Mouse (Mus musculus) heart, embryonic 14.5 days (tissue): ENCODE measurements around the gene Fggy. TPM values are rescaled to one million over a fixed set of nuclear protein-coding genes. Genes with fewer than 3 reads are reported as not detected.

Source experiments
- ATAC-seq: fragments of 200-750 bp; cut with Nextera tagmentation; 2 replicates; pipeline ENCODE4 v1.8.0; 2017; ENCODE audit warnings: low read depth, moderate TSS enrichment; ENCODE audit not compliant: insufficient number of reproducible peaks, insufficient read depth, low FRiP score
- H3K27ac ChIP-seq, 2 experiments: fragments of 200-500 bp in 1 of 2; fragments of 300-500 bp in 1 of 2; sonication (generic) in 1 of 2; replicated peaks in 1 of 2; 2 replicates each; pipeline ENCODE4 v1.5.1; 2012 to 2014; ENCODE audit warnings: low read depth in 2 of 2, low read length in 2 of 2, control low read depth in 1 of 2, mild to moderate bottlenecking in 1 of 2, mixed read lengths in 1 of 2; ENCODE audit not compliant: control insufficient read depth in 1 of 2, insufficient read depth in 1 of 2
- H3K27me3 ChIP-seq: fragments of 300-500 bp; sonication (generic); 2 replicates; pipeline ENCODE4 v1.6.1; 2014; ENCODE audit warnings: mild to moderate bottlenecking, low read length, control low read depth; ENCODE audit not compliant: control insufficient read depth, insufficient read depth
- H3K36me3 ChIP-seq: fragments of 300-500 bp; sonication (generic); 2 replicates; pipeline ENCODE4 v1.6.1; 2014; ENCODE audit warnings: mild to moderate bottlenecking, control low read depth, low read length, mixed read lengths; ENCODE audit not compliant: control insufficient read depth, insufficient read depth
- H3K4me1 ChIP-seq, 2 experiments: fragments of 200-500 bp in 1 of 2; fragments of 300-500 bp in 1 of 2; sonication (generic) in 1 of 2; 2 replicates each; pipeline ENCODE4 v1.6.1; 2012 to 2014; ENCODE audit warnings: low read length in 2 of 2, control low read depth in 1 of 2, mixed read lengths in 1 of 2; ENCODE audit not compliant: control insufficient read depth in 2 of 2, insufficient read depth in 2 of 2
- H3K4me2 ChIP-seq: fragments of 300-500 bp; sonication (generic); 2 replicates; pipeline ENCODE4 v1.6.1; 2014; ENCODE audit warnings: mild to moderate bottlenecking, low read length
- H3K4me3 ChIP-seq, 2 experiments: fragments of 200-500 bp in 1 of 2; fragments of 300-500 bp in 1 of 2; sonication (generic) in 1 of 2; 2 replicates each; pipeline ENCODE4 v1.5.1; 2012 to 2014; ENCODE audit warnings: low read length in 2 of 2, mild to moderate bottlenecking in 2 of 2, control low read depth in 1 of 2, low read depth in 1 of 2, moderate library complexity in 1 of 2; ENCODE audit not compliant: control insufficient read depth in 1 of 2, insufficient read depth in 1 of 2
- H3K9ac ChIP-seq: fragments of 300-500 bp; sonication (generic); 2 replicates; pipeline ENCODE4 v1.6.1; 2014; ENCODE audit warnings: mild to moderate bottlenecking, low read length
- H3K9me3 ChIP-seq: fragments of 300-500 bp; sonication (generic); 2 replicates; pipeline ENCODE4 v1.6.1; 2016; ENCODE audit warnings: low read length, control low read depth; ENCODE audit not compliant: control insufficient read depth
- WGBS: fragments of 180-500 bp; shearing (Covaris S2); extraction: QIAGEN DNeasy Blood & Tissue Kit; methylation state at CpG from one replicate; pipeline ENCODE4 v1.1.7; 2014; 5-methylcytosine and 5-hydroxymethylcytosine counted together
- polyA plus RNA-seq: library from polyadenylated mRNA; unstranded; fragments of >200 nt; fragmentation: Nextera tagmentation; extraction: Ambion mirVana; gene quantifications from 2 replicates; pipeline ENCODE4 v1.2.1, GENCODE M21; 2014

Fggy gene
- polyA plus RNA-seq, 1 experiment from 2014 or later: 4.4 TPM

DNA sequence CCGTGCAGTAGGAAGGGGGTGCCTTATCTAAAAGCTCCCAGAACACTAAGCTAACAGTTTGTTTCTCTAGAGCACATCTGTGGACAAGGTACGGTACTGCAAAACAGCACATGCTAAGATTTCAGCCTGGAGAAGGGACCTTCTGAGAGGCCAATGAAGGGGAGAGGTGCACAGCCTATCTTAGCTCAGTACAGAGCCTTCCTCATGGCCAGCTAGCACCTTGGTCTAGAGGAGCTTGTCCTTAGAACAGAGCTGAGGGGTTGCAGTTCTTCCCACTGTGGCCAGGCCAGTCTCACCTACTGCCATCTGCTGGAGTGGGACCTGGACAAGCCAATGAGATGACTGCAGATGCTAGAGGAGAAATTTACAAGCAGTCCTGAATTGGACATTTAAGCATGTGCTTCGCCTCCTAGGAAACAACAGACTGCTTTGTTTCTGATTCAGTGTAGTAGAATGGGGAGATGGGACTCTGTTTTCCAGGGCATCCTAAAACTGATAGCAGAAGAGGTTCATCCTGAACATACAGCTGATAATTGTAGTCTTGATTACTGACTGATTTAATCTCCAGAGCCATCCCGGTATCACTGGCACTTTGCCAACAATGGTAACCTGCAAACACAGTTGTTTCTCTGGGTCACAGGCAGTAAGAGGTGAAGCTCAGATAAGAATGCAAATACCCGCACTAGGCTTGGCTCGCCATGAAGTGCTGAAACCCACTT, 305.6 kb downstream of the Fggy start:
- no peak for ATAC-seq
- no peaks in the 10 kb centered on the region for H3K9me3 ChIP-seq
- no peak overlapping the region for H3K4me3 ChIP-seq
- 28% methylated on average over 6 of the region's 6 CpGs for WGBS
- peaks cover 6 to 13% of the 10 kb centered on the region in 2 experiments for H3K4me1 ChIP-seq
- no peak overlapping the region for H3K4me2 ChIP-seq
- H3K27me3 ChIP-seq: no peaks in the 10 kb centered on the region
- no peak overlapping the region for H3K9ac ChIP-seq
- no peaks in the 10 kb centered on the region for H3K36me3 ChIP-seq
- H3K27ac ChIP-seq: no peak overlapping the region

DNA sequence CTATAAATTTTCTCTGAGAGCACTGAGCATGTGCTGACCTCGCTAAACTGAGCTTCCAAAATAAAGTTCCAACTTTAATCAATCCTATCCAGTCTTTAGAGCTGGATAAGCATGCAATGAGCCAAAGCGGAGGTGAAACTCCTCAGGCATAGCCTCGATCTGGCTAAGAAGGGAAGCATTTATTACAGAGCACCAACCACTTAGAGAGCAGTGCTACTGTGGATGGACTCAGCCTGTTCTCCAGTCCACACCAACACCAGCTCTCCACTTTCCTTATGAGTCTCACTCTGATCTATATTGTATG, 306.1 kb downstream of the Fggy start:
- H3K4me3 ChIP-seq: no peak overlapping the region
- H3K27me3 ChIP-seq: no peaks in the 10 kb centered on the region
- H3K4me1 ChIP-seq: peaks cover 6 to 13% of the 10 kb centered on the region in 2 experiments
- no peak overlapping the region for H3K27ac ChIP-seq
- no peak overlapping the region for H3K9ac ChIP-seq
- no peak for ATAC-seq
- no peaks in the 10 kb centered on the region for H3K9me3 ChIP-seq
- H3K36me3 ChIP-seq: no peaks in the 10 kb centered on the region
- WGBS: 47% methylated on average over 3 of the region's 3 CpGs
- H3K4me2 ChIP-seq: no peak overlapping the region

DNA sequence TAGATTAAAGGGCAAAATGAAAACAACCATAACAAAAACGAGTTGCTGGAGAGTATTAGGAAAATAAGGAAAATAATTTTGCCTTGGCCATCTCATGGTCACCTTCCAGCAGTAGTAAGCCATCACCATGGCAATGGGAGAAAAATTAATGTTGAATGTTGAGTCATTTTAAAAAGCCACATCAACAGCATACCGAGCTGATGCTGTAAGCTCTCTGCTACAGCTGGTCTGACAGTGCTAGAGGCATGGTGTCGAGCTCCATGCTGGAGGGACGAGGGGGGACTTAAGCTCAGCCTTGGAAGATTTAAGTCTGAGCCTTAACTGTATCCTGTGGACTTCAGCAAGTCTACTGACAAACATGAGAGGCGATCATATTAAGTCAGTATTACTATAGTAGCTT, 307.9 kb downstream of the Fggy start:
- H3K4me3 ChIP-seq: no peak overlapping the region
- H3K4me1 ChIP-seq: peaks cover 6 to 13% of the 10 kb centered on the region in 2 experiments
- 74% methylated on average over 5 of the region's 5 CpGs for WGBS
- no peaks in the 10 kb centered on the region for H3K27me3 ChIP-seq
- no peak overlapping the region for H3K9ac ChIP-seq
- H3K9me3 ChIP-seq: no peaks in the 10 kb centered on the region
- H3K4me2 ChIP-seq: no peak overlapping the region
- ATAC-seq: no peak
- H3K36me3 ChIP-seq: no peaks in the 10 kb centered on the region
- no peak overlapping the region for H3K27ac ChIP-seq

DNA sequence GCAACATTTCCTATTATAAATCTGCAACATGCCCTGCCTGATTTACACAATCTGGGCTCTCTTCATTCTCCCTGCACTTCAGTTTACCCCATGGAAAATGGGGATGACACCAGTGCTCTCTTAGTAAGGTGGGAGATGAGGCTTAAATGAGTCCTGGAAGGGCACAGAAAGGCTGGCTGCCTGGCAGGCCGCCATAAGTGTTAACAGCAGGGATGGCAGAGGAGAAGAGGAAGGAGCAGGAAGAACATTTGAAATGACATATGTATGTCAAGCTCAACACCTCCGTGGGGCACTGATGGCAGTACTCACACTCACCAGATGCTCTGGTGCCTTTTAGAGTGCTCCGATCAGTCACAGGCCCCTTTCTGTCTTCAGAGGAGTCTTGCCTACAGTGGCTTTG, 308.6 kb downstream of the Fggy start:
- Histone ChIP-seq H3K9ac (no peak overlapping the region), H3K27ac (no peak overlapping the region), H3K36me3 (no peaks in the 10 kb centered on the region), H3K4me2 (no peak overlapping the region), H3K4me1 (peaks cover 6 to 13% of the 10 kb centered on the region in 2 experiments), H3K27me3 (no peaks in the 10 kb centered on the region), H3K9me3 (no peaks in the 10 kb centered on the region), H3K4me3 (no peak overlapping the region)
- ATAC-seq: no peak
- WGBS: 71% methylated on average over 3 of the region's 3 CpGs

DNA sequence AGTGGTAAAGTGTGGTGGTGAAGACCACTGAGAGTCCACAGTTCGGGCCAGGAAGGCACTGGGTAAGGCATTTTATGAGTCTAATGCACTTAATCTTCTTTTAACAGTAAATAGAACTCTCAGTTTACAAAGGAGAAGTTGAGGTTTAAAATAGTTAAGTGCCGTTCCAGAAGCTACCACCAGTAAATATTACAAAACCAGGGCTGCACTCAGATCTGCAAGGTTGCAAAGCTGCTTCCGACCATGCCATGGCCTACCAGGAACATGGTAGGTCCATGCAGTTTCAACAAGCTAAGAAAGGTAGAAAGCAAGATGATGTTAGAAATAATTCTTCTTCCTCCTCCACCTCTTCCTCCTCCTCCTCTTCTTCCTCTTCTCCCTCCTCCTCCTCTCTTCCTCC, 309.8 kb downstream of the Fggy start:
- H3K36me3 ChIP-seq: no peaks in the 10 kb centered on the region
- no peak overlapping the region for H3K27ac ChIP-seq
- 86% methylated on average over 3 of the region's 3 CpGs for WGBS
- H3K27me3 ChIP-seq: no peaks in the 10 kb centered on the region
- no peak overlapping the region for H3K4me3 ChIP-seq
- no peak for ATAC-seq
- H3K4me1 ChIP-seq: peaks cover 6 to 7% of the 10 kb centered on the region in 2 experiments
- no peak overlapping the region for H3K9ac ChIP-seq
- no peaks in the 10 kb centered on the region for H3K9me3 ChIP-seq
- H3K4me2 ChIP-seq: no peak overlapping the region

DNA sequence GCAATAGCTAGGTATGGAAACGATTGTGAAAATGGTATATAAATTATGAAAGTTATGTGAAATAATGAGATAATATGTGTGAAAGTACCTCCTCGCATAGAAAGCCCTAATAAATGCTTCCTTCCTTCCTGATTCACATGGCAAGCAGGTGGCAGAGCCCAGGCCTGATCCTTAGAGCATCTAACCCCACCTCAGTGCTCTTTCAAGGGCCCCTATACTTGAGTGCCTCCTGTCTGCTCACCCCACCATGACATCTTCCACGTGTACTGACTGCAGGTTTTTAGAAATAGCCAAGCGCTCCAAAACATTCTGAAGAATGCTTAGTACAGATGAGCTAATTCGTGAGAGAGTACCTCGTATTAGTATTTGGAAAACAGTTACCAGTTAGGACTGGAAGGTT, 311.0 kb downstream of the Fggy start:
- no peaks in the 10 kb centered on the region for H3K27me3 ChIP-seq
- no peak overlapping the region for H3K9ac ChIP-seq
- H3K4me1 ChIP-seq: peaks cover 0 to 4% of the 10 kb centered on the region in 2 experiments; a peak in 2 of 4 replicates
- H3K9me3 ChIP-seq: no peaks in the 10 kb centered on the region
- no peak overlapping the region for H3K4me2 ChIP-seq
- H3K27ac ChIP-seq: no peak overlapping the region
- ATAC-seq: no peak
- 67% methylated on average over 6 of the region's 6 CpGs for WGBS
- no peak overlapping the region for H3K4me3 ChIP-seq
- H3K36me3 ChIP-seq: no peaks in the 10 kb centered on the region

DNA sequence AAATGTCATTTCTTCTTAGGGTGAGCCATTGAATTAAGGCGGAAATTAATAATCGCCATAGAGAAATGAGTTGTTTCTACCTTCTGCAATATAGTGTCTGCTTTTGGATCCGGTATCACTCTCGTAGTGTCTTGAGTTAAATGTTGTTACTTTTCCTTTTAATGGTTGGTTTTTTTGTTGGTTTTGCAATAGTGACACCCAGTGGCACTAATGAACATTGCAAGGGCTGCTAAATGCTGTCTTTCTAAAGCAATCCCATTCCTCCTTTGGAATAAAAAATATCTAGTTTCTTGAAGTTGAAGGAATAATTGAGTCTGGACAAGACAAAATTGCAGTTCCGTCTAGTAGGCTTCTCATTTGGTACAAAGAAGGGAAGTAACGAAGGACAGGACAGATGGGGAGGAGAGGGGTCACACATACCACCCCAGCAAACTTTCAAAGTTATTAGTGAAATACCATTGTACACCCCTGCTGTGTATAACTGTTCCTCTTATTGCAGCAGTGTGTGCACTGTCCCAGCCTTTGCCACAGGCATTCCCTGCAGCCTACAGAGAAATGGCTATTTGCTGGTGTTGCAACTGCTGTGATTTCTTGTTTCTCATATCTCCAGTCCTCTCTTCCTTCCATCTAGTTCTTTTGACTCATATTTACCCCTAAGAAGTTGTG, 314.0 kb downstream of the Fggy start:
- Histone ChIP-seq H3K4me3 (no peak overlapping the region), H3K4me1 (no peaks in the 10 kb centered on the region), H3K9ac (0 out of 2 replicates have a peak overlapping the region, but pooled peaks have one; percentile 10), H3K4me2 (peak overlapping the region; percentile 49), H3K27ac (no peak overlapping the region), H3K36me3 (no peaks in the 10 kb centered on the region), H3K9me3 (no peaks in the 10 kb centered on the region), H3K27me3 (no peaks in the 10 kb centered on the region)
- WGBS: 19% methylated on average over 6 of the region's 6 CpGs
- ATAC-seq: no peak

DNA sequence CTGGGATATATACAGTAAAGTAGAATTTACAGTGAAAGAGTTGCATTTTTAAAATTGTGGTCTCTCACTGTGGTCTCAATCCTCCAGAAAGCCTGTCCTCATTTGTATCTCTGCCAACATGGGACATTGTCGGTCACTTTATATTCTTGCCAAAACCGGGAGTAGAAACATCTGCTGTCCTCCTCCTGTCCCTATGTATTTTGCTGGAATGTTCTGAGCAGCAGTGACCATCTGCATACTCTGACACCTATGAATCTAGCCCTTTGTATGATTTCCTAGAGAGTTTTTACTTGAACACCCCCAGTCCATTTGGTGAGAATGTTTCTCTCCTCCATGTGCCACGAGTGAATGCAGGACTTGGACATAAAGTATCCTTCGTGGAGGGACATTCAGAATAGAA, 318.6 kb downstream of the Fggy start:
- H3K27me3 ChIP-seq: no peaks in the 10 kb centered on the region
- no peak overlapping the region for H3K27ac ChIP-seq
- ATAC-seq: no peak
- WGBS: 78% methylated on average over 4 of the region's 4 CpGs
- no peaks in the 10 kb centered on the region for H3K9me3 ChIP-seq
- no peak overlapping the region for H3K4me2 ChIP-seq
- no peaks in the 10 kb centered on the region for H3K4me1 ChIP-seq
- H3K4me3 ChIP-seq: no peak overlapping the region
- no peaks in the 10 kb centered on the region for H3K36me3 ChIP-seq
- H3K9ac ChIP-seq: no peak overlapping the region
